Mouse (Mus musculus) 3134 (cell line): ENCODE results near the gene Arhgef7.

ENCODE experiments used
- DNase-seq: peaks from one replicate; pipeline ENCODE4 v3.0.0-alpha.2; 2011; ENCODE audit warnings: low spot score; ENCODE audit not compliant: insufficient read length; ENCODE audit errors: extremely low read depth

Arhgef7 gene

GRCm38 (mm10) chr8:11762048-11762447 is 34.5 kb downstream of the Arhgef7 start:
- no peak for DNase-seq

GRCm38 (mm10) chr8:11762821-11763220 is 35.3 kb downstream of the Arhgef7 start:
- no peak for DNase-seq

- DNase-seq, result peak; percentile 75
These were observed 39.8 kb downstream of the Arhgef7 start for GRCm38 (mm10) chr8:11767213-11767840.

GRCm38 (mm10) chr8:11770001-11770400 is 42.5 kb downstream of the Arhgef7 start:
- DNase-seq, result no peak

GRCm38 (mm10) chr8:11770521-11771080 is 43.1 kb downstream of the Arhgef7 start:
- no peak for DNase-seq

- DNase-seq, result no peak
These were observed 44.1 kb downstream of the Arhgef7 start for GRCm38 (mm10) chr8:11771608-11772007.

- no peak for DNase-seq
These were observed 46.9 kb downstream of the Arhgef7 start for GRCm38 (mm10) chr8:11774195-11775076.

- DNase-seq, result no peak
These were observed 48.4 kb downstream of the Arhgef7 start for GRCm38 (mm10) chr8:11775889-11776288.

- no peak for DNase-seq
These were observed 49.1 kb downstream of the Arhgef7 start for GRCm38 (mm10) chr8:11776451-11777180.

GRCm38 (mm10) chr8:11777201-11777600 is 49.7 kb downstream of the Arhgef7 start:
- DNase-seq, result no peak

GRCm38 (mm10) chr8:11778646-11779433 is 51.3 kb downstream of the Arhgef7 start:
- DNase-seq, result no peak

GRCm38 (mm10) chr8:11779844-11780634 is 52.5 kb downstream of the Arhgef7 start:
- no peak for DNase-seq

GRCm38 (mm10) chr8:11780641-11781040 is 53.1 kb downstream of the Arhgef7 start:
- no peak for DNase-seq

GRCm38 (mm10) chr8:11782607-11783006 is 55.1 kb downstream of the Arhgef7 start:
- no peak for DNase-seq

- DNase-seq, result no peak
These were observed 56.5 kb downstream of the Arhgef7 start for GRCm38 (mm10) chr8:11783861-11784594.

- no peak for DNase-seq
These were observed 57.6 kb downstream of the Arhgef7 start for GRCm38 (mm10) chr8:11785121-11785520.

- no peak for DNase-seq
These were observed 58.1 kb downstream of the Arhgef7 start for GRCm38 (mm10) chr8:11785539-11786046.

GRCm38 (mm10) chr8:11788252-11788651 is 60.7 kb downstream of the Arhgef7 start:
- DNase-seq, result no peak

- no peak for DNase-seq
These were observed 61.6 kb downstream of the Arhgef7 start for GRCm38 (mm10) chr8:11789168-11789567.
